Mouse (Mus musculus) embryo, embryonic 11 days (tissue): Measurements from ENCODE around the gene Enah.

Experiments
- DNase-seq: peaks from one replicate; pipeline ENCODE4 v3.0.0-alpha.2; 2015

Gene Enah

DNA sequence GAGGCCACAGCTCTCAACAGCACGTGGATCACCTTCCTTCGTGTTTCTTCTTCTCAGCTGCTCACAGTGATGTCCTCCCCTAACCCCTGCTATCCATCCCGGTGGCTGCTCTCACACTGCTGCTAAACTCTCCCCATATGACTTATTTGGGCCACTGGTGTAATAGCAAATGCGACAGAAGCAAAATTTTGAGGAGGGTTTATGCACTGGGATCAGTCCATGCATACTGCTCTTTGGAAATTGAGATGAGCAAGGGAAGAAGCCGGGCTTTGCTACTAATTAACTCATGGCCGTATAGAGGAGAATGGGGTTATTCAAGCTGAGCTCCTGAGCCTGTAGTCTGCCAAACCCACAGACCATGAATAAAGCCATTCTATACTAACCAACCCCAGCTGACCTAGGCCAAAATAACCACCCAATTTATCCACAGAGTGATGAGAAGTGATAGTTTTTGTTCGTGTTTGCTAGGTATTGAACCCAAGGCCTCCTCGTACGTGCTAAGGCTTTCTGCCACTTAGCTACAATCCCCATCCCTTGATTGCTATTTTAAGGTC lies 7.7 kb upstream of the Enah start:
- DNase-seq: no peak

GRCm38 (mm10) chr1:182026821-182027220 lies 7.0 kb upstream of the Enah start:
- no peak for DNase-seq

- no peak for DNase-seq
Measured at GRCm38 (mm10) chr1:182026120-182026519, 6.3 kb upstream of the Enah start.

GRCm38 (mm10) chr1:182021691-182022299 lies 2.0 kb upstream of the Enah start:
- DNase-seq: no peak

DNA sequence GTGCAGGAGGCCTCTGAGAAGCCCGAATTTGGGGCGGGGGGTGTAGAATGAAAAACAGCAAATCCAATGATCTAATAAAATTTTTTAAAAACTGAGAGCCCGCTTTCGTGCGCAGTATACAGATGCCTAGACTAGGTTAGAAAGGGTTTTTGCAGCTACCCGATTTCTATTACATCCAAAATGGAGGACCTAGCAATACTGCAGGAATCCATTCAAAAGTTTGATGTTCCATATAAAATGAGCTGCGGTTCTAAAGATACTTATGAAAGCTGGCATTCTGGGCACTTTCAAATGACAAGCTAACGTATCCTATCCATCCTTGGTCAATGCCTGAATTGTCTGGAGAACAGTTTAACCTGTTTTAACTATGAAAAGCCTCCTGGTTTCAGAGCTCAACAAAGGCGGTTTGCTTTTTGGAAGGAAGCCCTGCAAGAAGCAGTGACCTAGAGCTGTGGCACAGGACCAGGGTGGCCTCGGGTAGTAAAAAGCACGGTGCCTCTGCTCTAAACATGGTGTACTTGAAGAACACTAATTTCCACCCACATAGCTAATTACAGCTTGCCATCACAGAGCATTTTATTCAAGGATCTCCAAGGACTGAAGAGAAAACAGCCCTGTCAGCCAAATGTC lies 1.2 kb upstream of the Enah start:
- DNase-seq: no peak

DNA sequence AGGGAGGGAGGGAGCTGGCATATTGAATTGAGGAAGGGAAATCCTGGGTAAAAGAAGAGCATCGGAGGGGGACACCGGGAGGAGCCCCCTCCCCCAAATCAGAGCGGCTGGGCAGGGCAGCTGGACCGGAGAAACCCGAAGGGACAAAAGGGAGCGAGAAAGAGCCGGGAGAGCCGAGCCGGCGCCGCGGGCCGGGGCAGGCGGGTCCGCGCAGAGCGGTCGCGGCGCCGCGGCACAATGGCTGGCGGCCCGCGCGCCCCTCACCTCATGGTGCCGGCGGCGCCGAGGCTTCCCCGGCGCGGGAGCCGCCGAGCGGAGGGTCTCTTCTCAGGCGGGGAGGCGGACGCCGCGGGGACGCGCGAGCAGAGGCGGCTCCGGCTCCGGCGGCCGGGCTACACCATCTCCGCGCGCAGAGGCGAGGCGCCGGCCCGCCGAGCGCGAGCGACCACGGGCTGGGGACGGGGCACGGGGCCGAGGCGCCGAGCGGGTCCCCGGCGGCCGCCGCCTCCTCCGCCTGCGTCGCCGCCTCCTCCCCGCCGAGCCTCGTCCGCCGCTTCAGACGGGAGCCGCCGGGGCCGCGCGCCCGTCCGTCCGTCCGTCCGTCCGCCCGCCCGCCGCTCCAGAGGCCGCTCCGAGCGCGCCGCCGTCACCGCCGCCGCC lies 394 bp downstream of the Enah start:
- DNase-seq: peak; percentile 67

- peak; percentile 82 for DNase-seq
Measured at GRCm38 (mm10) chr1:182018397-182019265, 1.2 kb downstream of the Enah start.

DNA sequence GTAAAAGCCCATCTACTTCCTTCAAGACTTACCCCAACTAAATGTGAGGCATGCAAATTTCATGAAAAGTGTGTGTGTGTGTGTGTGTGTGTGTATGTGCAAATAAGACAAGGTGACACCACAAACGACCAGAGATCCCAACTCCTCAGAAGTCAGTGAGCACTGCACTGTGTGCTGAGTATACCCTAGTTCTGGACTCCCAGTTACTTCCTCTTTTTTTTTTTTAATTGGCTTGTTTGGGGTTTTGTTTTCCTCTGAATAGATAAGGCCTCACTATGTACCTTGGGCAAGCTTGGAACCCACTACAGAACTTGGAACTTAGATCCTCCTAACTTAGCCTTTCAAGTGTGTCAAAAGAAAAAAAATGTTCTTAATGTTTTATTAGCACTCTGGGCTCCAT lies 14.0 kb downstream of the Enah start:
- no peak for DNase-seq

DNA sequence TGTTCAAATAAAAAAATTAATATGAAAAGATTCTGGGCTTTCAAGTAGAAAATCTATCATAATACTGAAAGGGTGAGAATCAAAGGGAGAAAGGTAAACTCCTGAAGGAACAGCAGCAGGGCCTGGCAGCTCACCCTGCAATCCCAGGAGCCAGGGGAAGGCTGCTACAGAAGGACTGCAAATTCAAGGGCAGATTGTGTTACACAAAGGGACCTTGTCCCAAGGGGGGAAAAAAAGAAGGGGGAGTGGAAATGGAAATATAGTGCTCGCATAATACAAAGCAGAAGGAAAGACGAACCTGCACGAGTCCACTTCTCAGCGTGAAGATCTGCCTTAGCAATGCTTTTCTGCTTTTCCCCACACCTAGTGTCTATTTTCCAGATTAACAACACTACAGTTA lies 21.1 kb downstream of the Enah start:
- peak; percentile 36 for DNase-seq

DNA sequence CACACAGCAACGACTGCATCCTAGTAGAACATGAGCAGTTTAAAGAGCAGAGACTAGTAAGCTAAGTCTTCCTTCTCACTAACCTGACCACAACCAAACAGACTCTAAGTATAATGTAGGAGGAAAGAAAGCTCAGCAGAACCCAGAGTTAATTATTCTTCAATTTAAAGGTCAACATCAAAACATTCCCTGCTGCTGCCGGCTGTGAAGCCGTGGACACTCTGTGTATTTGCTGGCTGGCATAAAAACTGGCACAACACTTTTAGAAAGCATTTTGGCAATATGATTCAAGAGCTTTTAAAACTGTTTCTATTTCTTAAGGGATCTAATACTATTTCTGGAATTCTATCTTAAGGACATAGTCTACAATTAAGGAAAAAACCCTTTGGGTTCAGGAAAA lies 22.0 kb downstream of the Enah start:
- DNase-seq: no peak

GRCm38 (mm10) chr1:181993597-181993996 lies 26.2 kb downstream of the Enah start:
- DNase-seq: no peak

GRCm38 (mm10) chr1:181988367-181988766 lies 31.4 kb downstream of the Enah start:
- DNase-seq: no peak

- DNase-seq: no peak
Measured at GRCm38 (mm10) chr1:181987226-181987625, 32.6 kb downstream of the Enah start.

DNA sequence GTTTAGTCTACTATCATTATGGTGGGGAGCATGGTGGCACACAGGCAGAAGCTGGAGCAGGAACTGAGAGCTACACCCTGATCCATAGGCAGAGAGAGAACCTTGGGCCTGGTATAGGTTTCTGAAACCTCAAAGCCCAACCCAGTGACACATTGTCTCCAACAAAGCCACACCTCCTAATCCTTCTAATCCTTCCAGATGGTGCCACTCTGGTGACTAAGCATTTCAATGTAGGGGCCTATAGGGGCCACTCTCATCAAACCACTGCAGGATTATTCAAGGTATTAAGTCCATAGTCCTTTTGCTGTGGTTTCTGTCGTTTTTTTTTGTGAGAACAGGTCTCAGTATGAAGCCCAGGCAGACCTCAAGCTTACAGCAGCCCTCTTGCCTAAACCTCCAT lies 33.9 kb downstream of the Enah start:
- DNase-seq: no peak

DNA sequence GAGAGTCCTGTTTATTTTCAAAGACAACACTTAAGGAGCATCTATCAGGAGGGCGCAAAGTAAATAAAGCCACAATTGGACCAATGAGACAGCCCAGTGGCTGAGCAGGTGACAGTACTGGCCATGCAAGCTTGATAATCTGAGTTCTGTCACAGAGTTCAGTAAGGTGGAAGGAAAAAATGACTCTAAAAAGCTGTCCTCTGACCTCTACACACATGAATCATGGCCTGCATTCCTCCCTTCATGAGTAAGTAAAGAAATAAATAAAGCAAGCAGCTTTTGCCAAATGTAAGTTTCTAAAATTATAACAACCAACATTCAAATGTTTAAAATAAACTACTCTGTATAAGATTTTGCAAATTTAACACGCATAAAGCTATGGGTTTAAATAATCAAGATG lies 35.0 kb downstream of the Enah start:
- no peak for DNase-seq

DNA sequence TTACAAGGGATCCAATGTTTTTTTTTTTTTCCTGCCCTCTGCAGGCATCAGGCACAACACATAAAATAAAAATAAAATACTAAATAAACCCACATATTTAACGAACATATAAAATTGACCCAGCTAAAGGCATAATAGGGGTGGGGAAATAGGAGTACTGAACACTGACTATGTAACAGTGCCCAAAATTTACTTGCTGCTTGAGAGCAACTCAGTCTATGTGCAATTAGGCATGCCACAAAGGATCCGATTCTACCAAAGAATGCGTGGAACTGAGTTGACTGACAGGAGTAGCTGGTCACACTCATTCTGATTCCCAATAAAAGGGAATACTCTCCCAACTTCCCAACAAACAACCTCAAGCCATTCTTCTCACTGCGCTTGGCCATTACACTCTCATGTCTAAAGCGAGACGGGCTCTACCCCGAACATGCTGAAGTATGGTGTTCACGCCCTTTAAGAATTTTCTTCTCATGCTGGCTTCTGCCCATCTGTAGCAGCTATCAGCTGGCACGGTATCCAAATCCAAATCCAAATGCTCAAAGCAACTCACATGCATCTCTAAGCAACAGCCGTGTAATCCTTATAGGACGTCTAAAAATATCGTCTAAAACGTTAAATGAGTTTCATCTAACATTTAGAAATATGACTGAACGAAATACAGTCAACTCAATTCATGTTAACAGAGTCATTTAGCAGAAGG lies 39.6 kb downstream of the Enah start:
- no peak for DNase-seq

DNA sequence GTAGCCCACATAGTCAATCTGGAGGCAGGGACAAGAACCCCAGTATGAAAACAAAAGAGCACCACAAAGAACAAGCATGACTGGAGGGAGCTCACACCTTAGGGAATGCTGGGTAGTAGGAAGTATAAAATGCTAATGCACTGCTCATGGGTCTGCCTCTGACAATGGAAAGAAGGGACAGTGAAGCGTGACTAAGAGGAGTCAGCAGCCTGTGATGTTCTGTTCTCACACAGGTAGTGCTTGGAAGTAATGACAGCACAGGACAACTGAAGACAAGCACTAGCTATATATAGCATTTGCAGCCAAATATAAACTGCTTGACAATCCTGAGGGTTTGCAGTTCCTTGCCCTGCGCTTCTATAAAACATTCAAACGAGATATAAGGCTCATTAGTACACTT lies 44.3 kb downstream of the Enah start:
- DNase-seq: no peak

DNA sequence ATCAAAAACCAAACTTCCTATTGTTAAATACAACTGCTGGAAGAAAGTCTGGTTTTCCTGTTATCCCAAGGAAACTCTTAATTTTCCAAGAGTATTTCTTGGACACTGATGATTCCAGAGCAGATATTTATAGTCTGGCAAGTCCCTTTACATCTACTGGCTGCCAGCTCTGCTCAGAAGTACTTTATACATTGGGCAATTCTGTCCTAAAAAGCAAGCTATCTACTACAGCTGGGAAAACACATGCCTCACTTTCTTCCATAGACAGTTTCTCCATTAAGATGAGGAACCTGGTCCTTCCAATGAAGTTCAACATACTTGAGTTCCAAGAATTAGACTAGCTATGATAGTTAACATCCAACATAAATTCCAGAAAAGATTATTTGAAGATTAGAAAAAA lies 44.9 kb downstream of the Enah start:
- DNase-seq: no peak

DNA sequence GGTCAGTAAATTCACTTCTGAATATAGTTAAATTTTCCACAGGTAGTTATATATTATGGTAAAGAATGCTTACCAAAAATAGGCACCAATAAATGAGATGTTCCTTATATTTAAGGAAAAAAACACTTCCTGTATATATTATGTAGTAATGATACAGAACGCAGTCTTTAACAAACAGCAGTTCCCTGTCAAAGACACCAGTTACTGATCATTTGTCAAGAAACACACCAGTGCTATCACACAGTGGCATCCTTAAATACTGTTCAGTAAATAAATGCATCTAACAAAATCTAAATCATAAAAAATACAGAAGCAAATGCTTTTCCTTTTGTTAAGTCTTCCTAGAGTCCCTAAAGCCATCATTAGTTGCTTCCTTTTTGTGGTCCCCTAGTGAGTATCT lies 54.5 kb downstream of the Enah start:
- DNase-seq: no peak

DNA sequence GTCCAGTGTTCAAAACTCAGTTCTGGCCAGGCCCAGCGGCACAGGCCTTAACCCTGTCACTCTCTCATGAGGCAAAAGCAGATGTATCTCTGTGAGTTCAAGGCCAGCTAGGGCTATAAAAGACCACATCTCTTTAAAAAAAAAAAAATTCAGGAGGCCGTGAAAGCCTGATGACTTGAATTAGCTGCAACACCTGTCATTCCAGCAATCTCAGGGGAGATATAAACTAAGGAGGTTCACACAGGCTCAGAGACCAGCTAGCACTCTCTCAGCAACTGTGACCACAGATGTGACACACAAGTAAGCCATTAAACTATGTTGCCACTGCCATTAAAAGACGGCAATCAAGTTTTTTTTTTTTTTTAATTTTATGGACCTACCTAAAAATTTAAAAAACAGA lies 56.0 kb downstream of the Enah start:
- no peak for DNase-seq

DNA sequence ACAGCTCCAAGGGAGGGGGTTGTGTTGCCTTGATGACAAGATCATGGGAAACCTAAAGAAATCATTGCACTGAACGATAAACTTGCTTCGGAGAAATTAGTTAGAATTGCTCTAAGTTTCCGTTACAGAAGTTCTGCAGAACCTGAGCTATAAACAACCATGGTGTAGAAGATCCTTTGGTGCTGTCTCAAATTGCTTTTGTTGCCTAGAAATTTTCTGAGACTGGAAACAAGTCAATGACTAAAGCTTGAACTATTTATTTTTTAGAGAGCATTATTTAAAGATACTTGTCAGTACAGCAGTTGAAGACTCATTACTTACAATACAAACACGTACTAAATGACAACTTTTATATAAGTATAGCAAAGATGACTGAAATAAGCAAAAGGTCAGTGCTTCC lies 56.4 kb downstream of the Enah start:
- no peak for DNase-seq

DNA sequence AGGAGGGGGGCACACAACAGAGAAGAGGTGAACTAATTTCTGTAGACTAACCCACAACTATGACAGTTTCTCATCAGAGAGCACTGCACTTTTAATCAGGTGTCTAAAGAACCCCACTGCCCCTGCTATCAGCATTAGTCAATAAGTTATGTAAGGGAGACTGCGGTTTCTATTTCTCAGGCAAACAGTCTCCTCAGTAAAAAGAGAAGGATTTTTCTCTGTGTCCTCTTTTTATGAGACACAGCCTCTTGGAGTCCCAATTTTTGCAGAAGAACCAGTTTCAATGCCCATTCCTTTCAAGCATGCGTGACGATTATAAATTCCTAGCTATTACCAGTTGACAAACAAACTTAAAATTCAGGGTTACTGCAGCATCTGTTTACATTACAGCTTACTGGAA lies 59.4 kb downstream of the Enah start:
- no peak for DNase-seq

DNA sequence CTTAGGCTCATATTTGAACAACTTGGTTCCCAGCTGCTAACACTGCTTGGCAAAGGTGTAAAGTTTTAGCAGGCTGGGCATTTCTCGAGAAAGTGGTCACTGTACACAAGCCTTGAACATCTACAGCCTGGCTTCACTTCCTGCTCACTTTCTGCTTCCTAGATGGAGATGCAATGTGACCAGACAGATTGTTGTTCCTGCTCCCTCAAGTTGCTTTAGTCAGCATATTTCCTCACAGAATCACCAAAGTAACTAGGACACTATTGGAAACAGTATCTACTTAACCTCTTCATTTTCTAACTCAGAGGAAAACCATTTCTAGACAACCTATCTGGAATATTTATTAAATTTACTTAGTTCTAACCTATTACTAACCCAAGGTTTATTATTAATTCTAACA lies 61.4 kb downstream of the Enah start:
- DNase-seq: no peak
